Mouse (Mus musculus): Measurements from ENCODE around the gene Fchsd2.

Fchsd2 gene

DNA sequence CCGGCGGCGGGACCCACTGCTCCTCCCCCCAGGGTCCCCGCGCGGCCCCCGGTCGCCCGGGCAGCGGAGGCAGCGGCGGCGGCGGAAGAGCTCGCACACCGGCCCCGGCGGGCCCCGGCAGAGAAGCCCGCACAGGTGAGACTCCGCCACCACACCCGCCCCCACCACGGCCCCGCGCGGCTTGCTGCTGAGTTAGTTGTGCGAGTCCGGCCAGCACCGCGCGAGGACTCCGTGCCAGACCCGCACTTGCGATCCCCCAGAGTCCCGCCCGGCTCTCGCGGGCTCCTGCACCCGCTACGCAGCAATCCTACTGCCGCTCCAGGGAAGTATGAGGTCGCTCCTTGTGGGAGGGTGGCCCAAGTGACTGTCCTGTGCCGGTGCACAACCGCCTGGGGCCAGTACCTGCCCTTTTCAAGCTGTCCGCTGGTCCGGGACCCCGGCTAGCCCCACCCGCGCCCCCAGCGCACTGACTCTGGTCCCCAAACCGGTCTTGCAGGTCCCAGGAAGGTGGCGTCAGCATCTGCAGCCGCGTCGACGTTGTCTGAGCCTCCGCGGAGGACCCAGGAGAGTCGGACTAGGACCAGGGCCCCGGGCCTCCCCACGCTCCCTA is 228.7 kb downstream of the Fchsd2 start:
- peak; percentile 73 for DNase-seq

DNA sequence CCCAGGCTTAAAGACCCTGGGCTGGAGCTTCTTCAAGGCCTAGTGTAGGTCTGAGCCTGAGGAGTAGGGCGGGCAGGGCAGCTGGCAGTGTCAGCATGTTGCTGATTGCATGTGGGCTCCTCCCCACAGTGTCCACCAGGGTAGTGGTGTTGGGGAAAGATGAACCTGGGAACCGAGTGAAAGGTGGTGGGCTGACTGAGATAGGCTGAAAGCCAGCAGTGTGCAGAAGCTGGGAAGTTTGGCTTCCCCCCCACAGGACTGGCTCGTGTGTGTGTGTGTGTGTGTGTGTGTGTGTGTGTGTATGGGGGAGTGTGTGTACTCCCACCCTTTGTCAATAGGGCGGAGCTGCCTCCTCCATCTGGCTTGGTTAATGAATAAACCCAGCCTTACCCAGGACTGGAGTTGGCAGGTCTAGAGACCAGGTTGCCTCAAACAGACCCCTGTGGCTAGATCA is 230.5 kb downstream of the Fchsd2 start:
- DNase-seq, result peak; percentile 68

DNA sequence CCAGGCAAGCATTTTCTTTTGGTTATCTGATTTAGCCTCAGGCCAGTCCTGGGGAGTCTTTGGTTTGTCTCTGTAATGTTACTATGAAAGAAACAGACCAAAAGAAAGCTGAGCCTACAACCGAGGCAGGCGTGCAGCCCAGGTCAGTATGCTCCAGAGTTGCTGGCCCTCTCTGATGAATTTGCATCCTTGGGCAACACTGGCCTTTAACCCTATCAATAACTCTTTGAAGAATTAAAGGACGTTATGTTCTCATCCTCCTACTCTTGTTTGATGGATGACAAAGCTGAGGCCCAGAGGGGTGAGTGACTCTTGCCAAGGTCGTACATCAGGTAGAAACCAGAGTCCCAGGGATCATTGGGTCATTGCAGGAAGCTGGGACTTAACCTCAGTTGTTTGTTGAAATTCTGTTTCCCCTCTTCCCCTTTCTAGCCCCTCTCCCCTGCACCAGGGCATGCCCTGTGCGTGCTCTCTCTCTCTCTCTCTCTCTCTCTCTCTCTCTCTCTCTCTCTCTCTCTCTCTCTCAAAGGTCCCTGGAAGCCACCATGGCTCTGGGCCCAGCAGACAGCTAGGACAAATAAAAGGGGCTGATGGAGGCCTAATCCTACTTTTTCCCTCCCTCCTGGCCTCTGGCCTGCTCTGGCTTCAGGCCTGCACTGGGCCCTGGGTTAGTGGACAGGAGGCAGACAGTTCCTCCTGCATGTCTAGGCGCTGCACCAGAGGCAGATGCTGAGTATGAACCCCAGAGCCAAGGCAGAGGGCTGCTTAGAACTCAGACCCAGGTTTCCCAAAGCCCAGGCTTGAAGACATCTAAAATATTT is 231.7 kb downstream of the Fchsd2 start:
- no peak for DNase-seq

DNA sequence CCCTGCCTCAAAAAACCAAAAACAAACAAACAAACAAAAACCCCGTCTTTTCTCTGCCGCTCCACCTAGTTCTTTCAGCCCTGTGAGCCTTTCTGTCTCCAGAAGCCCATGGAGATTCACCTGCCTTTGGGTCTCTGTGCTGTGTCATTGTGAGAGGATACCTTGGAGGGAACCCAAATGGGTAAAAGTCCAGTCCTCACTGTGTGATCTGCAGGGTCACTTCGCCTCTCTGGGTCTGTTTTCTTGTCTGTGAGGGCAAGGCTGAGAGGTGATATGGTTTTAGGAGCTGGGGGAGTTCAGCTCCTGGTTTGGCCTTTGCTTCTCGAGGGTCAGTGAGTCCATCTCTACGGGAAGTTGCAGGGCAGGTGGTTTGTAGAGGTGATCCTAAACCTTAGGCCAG is 233.3 kb downstream of the Fchsd2 start:
- DNase-seq, result peak; percentile 44

DNA sequence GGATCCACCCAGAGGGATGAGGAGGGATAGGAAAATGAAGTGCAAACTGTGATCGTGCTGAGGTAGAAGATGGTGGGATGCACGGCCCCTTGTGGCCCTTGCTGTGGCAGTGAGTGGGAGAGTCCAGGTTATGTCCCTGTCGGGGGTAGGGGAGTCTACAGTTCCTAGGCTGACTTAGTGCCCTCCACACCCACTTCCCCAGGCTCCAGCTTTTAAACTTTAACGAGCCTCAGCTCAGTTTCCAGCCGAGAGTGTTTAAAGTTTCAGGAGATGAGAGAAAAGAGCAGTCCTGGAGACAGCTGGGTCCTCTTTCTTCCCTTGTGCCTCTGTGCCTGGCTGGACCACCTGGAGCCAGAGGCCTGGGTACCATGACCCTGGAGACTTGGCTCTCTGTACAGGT is 234.6 kb downstream of the Fchsd2 start:
- DNase-seq, result no peak

DNA sequence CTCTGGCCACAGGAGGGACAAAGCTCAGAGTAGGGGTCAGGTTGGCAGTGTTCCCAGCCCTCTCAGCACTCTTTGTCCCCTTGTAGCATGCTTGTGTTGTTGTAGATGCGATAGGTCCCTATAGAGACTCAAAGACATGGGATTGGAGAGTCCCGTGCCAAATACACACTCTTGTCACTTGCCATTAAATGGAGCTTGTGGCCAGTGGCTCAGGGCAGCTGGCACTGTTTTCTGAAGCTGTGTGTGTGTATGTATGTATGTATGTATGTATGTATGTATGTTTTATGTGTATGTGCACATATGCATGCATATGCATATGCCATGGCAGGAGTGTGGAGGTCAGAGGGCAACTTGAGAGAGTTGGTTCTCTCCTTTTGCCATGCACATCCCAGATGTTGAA is 235.1 kb downstream of the Fchsd2 start:
- DNase-seq, result no peak

DNA sequence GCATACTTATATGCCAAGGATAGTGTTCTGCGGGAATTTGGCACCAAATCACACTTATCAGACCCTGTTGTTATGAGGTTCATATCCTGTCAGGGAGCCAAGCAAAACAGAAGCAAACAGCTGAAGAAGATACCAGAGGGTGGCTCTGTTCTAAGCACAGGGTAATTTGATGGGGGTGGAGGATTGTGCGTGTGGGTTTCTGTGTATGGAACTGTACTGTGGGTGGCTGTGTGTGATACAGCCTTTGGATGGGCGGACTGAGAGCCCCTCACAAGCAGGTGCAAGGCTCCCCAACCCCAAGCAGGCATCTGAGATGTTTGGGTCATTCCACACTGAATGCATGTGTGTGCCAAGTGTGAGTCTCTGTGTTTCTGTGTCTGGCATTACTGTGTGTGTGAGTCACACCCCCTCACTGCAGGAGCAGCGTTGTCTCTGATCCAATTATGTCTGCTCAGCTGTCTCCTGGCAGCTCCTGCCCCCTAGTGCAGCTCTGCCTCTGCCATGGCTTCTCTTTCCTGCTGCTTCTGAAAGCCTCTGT is 236.0 kb downstream of the Fchsd2 start:
- no peak for DNase-seq

DNA sequence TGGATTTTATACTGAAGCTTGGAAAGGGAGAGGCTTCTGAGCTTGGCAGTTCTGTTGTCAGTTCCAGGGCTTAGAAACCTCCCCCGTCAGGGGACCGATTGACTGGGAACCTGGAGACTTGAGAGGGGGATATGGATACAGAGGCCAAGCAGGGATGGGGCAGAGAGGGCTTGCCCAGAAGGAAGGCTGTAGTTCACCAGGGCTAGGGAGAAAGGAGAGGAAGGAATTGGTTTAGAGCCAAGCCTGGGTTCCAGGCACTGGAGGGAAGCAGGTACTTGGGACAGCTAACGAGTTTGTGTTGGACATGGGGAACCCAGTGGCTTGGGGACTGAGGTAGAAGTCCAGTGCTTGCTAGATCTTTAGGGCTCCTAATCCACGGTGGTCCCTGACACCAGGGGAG is 236.9 kb downstream of the Fchsd2 start:
- DNase-seq, result no peak

DNA sequence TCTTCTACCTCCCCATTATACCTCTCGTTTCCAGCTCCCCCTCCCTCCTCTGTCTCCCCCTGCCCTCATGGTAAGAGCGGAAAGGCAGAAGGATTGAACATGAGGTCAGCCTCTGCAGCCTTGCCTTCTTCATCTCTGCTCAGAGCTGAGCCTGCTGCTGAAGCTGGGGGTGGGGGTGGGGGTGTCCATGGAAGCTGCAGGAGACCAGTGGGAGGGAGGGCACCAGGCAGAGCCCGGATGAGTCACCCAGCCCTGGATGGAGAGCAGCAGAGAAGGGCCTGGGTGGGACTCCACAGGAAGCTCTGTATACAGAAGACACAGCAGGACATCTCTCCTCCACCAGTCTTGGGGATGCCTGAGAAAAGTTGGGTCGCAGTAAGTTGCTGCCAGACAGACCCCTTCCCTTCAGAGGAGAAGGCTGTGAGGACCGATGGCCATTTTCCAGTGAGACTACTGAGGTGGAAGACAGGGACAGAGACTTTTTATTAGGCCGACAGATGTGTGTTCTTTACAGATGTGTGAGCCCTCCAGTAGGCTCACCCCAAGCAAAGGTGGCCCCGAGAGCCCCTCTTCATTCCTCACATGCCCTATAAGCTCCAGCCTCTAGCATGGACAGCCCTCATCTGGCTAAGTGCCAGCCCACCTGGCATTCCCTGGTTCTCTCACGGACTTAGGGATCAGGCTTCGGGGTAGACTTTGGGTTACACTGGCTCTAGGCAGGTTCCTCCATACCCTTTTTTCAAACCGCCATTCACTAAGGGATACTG is 237.6 kb downstream of the Fchsd2 start:
- DNase-seq, result no peak

DNA sequence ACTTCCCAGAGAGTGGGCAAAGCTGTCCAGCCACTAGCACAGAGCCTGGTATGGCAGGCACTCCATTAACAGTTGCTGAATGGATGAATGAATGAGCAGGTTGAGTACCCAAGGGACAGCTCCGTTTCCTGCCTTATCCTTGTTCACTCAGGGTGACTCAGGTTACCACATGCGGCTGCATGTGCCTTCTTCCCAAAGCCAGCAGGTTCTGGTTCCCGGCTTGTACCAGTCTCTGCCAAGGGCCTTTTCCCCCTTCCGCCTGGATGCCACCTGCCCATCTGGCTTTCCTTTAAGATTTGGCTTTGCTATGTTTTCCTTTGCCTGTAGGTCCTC is 238.1 kb downstream of the Fchsd2 start:
- DNase-seq, result no peak

DNA sequence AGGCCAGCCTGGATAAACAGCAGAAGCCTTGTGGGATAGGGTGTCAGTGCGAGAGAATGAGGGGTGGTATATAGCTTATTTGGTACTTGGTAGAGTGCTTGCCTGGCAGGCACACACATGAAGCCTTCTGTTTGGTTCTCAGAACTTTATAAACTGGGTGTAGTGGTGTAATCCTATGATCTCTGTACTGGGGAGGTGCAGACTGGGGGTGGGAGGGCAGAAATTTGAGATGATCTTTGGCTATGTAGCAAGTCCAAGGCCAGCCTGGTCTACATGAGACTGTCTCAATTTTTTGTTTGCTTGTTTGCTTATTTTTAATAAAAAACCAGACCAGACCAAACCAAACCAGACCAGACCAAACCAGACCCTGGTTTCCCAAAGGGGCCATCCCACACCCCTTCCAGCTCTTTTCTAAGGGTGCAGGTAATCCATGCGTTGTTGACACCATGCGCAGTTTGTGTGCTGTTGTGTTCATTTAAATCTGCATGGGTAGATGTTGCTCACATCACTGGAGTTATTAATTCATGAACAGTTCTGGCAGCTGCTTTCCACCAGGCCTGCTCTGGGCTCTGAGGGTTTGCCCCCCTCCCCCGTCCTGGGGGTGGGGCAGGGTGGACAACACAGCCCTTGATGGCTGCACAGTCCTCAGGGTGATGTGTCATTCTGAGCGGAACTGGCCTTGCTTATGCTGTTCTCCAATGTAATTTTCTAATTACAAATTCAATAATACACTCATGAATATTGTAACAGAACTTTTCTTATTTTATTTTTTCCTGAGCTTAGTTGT is 239.6 kb downstream of the Fchsd2 start:
- no peak for DNase-seq

Measured in kidney, adult 18-20 months (tissue).